Mouse (Mus musculus) embryonic fibroblast, embryonic 13.5 days (primary cell): ENCODE results near the gene Kif2c. TPM values are rescaled to one million over a fixed set of nuclear protein-coding genes. Genes with fewer than 3 reads are reported as not detected.
A peak's percentile ranks its signal among the peaks of the same experiment; 100 is the strongest.
"Not testable (repeated sequence)": the region's sequence is repeated elsewhere in the genome, so short reads cannot be mapped to it uniquely, and the experiment has no call there.

Experiments
- H3K27ac ChIP-seq: 2 replicates; pipeline ENCODE4 v1.5.1; 2012; ENCODE audit warnings: low read length, control low read depth, inconsistent platforms; ENCODE audit not compliant: insufficient read depth
- H3K4me1 ChIP-seq: 2 replicates; pipeline ENCODE4 v1.6.1; 2011; ENCODE audit warnings: low read length; ENCODE audit not compliant: control insufficient read depth, insufficient read depth
- H3K4me3 ChIP-seq: 2 replicates; pipeline ENCODE4 v1.5.1; 2011; ENCODE audit warnings: mild to moderate bottlenecking, control low read depth, low read length; ENCODE audit not compliant: insufficient read depth
- CTCF ChIP-seq: IDR thresholded peaks from 2 replicates; pipeline ENCODE4 v1.5.1; 2011; ENCODE audit warnings: mild to moderate bottlenecking, control low read depth, low read length, moderate library complexity, borderline replicate concordance; ENCODE audit not compliant: insufficient read depth
- POLR2A ChIP-seq: IDR thresholded peaks from 2 replicates; pipeline ENCODE4 v1.6.1; 2011; ENCODE audit warnings: low read depth, mild to moderate bottlenecking, control low read depth, low read length, moderate library complexity
- polyA plus RNA-seq: library from polyadenylated mRNA; stranded (reverse); fragments of >200 nt; gene quantifications from 2 replicates; pipeline ENCODE4 v1.2.4, GENCODE M21; 2011; ENCODE audit warnings: low read depth; ENCODE audit not compliant: missing spikeins, insufficient read length

The Kif2c gene
- polyA plus RNA-seq, 1 experiment, result 33.6 TPM

DNA sequence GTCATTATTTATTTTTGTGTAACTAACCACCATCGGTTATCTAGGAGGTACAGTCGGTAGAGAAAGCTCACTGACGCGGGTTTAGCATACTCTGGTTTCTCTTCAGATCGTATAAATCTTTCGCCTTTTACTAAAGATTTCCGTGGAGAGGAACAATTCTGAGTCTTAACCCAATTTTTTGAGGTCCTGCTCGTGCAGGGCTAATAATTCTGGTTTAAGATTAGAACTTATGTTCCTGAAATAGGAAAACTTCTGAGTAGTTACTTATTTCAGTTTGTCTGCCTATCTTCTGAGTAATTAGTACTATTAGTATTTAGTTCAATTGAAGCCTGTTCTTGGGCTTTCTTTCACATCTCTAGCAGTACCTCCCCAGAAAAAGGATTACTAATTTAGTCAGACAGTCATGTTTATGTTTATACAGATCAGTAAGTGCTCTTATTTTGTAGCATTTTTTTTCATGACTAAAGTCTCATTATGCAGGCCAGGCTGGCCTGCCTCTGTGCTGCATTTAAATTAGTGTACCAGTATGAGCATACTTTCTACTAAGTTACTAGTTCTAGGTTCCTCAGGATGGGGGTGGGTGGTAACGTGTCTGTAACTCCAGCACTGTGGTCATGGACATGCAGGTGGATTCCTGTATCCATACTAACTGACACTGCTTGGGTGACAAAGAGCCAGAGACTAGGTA, 7.6 kb upstream of the Kif2c start:
- Histone ChIP-seq H3K27ac (0 out of 2 replicates have a peak overlapping the region, but pooled peaks have one; percentile 29), H3K4me3 (no peak overlapping the region), H3K4me1 (no peaks in the 10 kb centered on the region)
- no peak for TF ChIP-seq CTCF
- TF ChIP-seq POLR2A, result peak; percentile 95

DNA sequence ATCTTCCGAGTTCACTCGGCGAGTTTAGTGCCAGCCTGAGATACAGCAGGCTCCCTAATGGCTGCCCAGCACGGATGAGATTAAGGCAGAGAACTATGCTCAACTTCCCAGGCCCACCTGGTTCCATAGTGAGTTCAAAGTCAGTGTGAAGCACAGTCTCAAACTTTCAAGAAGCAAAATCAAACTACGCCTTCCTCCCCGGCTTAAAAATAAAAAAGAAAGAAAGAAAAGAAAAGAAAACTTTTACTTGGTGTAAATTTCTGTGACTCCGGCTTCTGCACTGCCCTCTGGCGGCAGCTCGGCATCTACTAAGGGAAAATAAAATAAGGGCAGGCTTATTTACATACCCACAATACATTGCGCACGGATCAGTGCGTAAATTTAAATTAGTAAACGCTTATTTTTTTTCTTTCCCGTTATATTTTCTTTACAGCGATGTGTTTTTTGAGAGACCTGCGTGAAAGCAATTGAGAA, 7.0 kb upstream of the Kif2c start:
- TF ChIP-seq CTCF, result no peak
- TF ChIP-seq POLR2A, result no peak
- peak overlapping the region; percentile 85 for H3K27ac ChIP-seq

DNA sequence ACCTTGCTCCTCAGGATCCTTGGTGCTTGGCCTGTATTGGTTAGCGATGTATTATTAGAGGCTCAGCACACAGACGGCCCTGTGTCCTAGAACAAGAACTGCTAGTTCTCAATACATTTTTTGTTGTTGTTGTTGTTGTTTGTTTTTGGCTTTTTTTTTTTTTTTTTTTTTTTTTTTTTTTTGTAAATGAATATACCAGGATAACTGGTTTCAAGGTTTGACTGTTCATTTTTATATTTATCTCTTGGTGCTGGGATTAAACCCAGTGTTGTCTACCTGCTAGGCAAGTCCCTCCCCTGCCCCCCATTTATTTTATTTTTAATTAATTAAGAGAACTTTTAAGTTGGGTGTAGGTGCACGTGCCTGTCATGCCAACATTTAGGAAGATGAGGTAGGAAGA, 6.5 kb upstream of the Kif2c start:
- peak overlapping the region; percentile 53 for H3K4me3 ChIP-seq
- no peak for TF ChIP-seq POLR2A
- no peak for TF ChIP-seq CTCF
- H3K27ac ChIP-seq, result no peak overlapping the region
- no peaks in the 10 kb centered on the region for H3K4me1 ChIP-seq

More for the DNA sequence above, 7.0 kb upstream of the Kif2c start:
- Histone ChIP-seq H3K4me1 (no peaks in the 10 kb centered on the region), H3K4me3 (peak overlapping the region; percentile 53)

DNA sequence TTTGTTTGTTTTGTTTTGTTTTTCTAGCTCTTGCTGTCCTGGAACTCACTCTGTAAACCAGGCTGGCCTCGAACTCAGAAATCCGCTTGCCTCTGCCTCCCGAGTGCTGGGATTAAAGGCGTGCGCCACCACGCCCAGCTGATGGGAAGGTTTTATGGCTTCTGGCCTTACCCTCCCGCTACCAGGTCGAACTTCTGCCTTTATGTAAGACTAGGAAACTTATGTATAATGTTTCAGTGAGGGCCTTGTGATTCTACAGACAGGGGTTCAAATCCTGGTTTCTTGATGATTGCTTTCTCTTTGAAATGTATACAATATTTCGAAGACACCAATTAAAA, 289 bp upstream of the Kif2c start:
- H3K27ac ChIP-seq, H3K4me1 ChIP-seq: not testable (repeated sequence)

DNA sequence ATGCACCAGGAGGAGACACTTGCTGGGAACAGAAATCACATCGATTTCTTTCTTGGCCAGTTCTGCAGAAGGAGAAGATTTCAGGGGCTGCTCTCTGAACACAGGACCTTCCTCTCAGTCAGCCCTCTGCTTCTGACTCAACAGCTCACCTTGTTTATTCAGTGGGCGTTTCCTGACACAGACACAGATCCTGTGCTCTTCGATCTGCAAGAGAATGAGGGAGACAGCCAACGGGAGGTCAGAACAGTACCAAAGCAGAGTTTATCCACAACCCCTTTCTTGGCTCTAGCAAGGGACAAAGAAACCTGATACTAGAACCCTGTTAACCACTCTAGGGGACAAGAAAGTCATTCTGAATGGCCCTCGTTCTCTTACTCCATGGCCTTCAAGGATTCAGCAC, 12.5 kb downstream of the Kif2c start:
- TF ChIP-seq POLR2A (no peak), CTCF (no peak)
- Histone ChIP-seq H3K4me3 (no peak overlapping the region), H3K27ac (no peak overlapping the region), H3K4me1 (no peaks in the 10 kb centered on the region)

More for the DNA sequence above, 289 bp upstream of the Kif2c start:
- peak overlapping the region; percentile 59 for H3K4me3 ChIP-seq

DNA sequence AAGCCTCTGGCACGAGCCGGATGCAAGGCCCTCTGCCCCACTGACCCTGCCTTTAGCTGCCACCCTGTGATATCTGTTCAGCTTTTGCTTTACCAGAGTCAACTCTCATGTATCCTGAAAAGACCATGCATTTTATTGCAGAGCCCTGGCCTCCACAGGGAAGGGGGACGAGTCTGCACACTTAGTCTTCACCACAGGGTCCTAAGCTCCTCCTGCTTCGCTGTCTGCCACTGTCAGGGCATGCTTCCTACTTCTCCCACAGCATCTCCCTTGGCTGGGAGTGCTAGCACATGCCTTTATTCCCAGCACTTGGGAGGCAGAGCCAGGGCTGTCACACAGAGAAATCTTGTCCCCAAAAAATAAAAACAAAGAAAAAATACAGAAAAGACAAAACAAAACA, 21.3 kb downstream of the Kif2c start:
- TF ChIP-seq POLR2A, result no peak
- TF ChIP-seq CTCF, result no peak
- Histone ChIP-seq H3K27ac (no peak overlapping the region), H3K4me3 (no peak overlapping the region), H3K4me1 (no peaks in the 10 kb centered on the region)

DNA sequence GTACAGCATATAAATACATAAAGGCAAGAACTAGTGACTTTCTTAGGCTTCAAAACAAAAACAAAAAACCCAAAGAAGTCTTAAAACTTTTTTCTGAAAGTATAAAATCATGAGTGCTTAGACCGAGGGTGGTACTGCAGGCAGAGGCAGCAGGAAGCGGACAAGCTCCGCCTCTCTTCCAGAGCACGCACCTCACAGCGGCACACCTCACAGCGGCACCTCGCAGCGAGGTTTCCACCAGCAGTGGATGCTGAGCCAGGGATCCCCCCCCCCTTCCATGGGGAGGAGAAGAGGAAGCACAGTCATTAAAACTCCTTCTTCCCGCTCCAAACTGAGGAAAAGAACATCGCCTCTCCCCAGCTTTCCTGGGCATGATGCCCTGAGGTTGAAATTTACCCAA, 22.8 kb downstream of the Kif2c start:
- Histone ChIP-seq H3K4me3 (no peak overlapping the region), H3K27ac (no peak overlapping the region), H3K4me1 (no peaks in the 10 kb centered on the region)
- TF ChIP-seq POLR2A, result no peak
- no peak for TF ChIP-seq CTCF

DNA sequence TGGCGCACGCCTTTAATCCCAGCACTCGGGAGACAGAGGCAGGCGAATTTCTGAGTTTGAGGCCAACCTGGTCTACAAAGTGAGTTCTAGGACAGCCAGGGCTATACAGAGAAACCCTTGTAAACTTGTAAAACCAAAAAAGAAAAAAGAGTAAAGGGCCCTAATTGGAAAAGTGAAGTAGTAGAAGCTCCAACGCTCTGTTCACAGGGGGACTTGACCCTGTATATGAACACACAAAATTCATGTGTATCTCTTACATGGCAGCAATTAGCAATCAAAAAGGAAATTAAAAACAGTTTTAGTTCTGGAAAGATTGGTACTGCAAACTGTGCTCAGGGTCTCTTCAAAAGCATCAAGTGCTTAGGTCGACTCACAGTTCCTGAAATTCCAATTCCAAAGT, 26.1 kb downstream of the Kif2c start:
- Histone ChIP-seq H3K4me3 (peak overlapping the region; percentile 15), H3K27ac (no peak overlapping the region), H3K4me1 (peaks cover 14% of the 10 kb centered on the region)
- TF ChIP-seq CTCF (no peak), POLR2A (peak; percentile 19; the same call in 1 of the 2 replicates)

DNA sequence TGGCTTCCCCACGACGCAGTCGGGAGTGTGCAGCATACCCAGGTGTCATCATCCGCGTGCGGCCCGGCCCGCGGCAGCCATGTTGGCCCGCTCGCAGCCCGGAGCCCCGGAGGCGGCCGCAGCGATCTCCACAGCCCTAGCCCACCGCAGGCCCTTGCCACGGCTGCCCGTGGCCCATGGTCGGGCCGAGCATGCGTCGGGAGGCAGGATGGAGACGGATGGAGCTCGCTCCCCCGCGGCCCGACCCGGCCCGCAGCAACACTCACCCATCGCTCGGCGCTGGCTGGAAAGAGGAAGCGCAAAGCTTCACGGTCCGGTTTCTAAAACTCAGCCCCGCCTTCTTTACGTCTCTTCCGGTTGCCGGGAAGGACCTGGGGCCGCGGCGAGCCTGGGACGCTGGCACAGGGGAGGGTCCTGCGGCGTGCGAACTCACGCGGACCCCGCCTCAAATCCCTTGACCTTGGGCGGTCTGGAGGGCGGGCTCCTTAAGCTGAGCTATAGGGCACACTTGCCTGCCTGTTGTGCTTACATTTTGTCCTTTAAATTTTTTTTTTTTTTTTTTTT, 26.6 kb downstream of the Kif2c start, which contains the start of gene Rps8:
TSS of gene Rps8 (minus strand) at position 452 of the 564 bp plus-strand sequence.
- Histone ChIP-seq H3K4me1 (peaks cover 14% of the 10 kb centered on the region), H3K27ac (peak within 1 kb of the TSS; percentile 83), H3K4me3 (peak within 1 kb of the TSS; percentile 75)
- TF ChIP-seq POLR2A (peak; percentile 95), CTCF (no peak)

DNA sequence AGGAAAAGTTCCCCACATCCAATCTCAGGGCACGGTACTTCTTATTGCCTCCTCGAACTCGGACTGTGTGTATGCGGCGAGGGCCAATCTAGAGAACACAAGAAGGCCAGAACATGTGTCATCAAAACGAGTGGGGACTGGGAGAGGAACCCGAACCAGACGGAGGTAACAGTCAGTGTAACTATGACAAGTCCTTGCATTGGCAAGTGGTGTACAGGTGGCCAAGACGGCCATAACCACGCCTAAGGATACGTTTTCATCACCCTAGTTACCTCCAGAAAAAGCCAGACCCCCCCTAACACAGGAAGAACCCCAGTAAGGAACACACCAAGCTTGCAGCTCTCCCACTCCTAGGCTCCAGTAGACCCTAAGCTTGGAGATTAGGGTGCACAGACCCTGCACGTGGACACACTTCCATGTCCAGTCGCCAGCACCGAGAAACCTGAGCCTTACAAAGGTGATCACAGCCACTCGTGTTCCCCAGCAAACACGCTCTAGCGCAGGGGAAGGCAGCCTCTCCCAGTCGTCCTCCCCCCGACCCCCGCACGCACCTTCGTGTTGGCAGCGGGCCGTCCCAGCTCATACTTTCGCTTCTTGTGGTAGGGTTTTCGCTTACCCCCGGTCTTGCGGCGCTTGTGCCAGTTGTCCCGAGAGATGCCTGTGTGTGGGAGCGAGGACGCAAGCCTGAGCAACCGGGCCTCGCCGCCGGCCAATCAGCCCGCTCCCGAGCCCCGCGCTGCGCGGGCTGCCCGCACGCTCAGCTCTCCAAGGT, 27.2 kb downstream of the Kif2c start:
- TF ChIP-seq POLR2A, result no peak
- no peak for TF ChIP-seq CTCF

More for the DNA sequence above, 27.2 kb downstream of the Kif2c start:
- Histone ChIP-seq H3K27ac (peak overlapping the region; percentile 83), H3K4me3 (peak overlapping the region; percentile 75), H3K4me1 (peaks cover 14% of the 10 kb centered on the region)
